Mouse (Mus musculus): ENCODE results near the gene Sppl2b.

The Sppl2b gene

GRCm38 (mm10) chr10:80843931-80844547 is 11.0 kb upstream of the Sppl2b start, which contains the start of gene Lingo3:
Lingo3 (minus strand) TSS chr10:80844039.
- intact Hi-C loops (cut with DNase I): no loop called here

GRCm38 (mm10) chr10:80845055-80845693 is 9.9 kb upstream of the Sppl2b start:
- intact Hi-C loops (cut with DNase I): no loop called here

- intact Hi-C loops (cut with DNase I): no loop called here
Measured at GRCm38 (mm10) chr10:80845732-80846131, 9.3 kb upstream of the Sppl2b start.

- intact Hi-C loops (cut with DNase I): no loop called here
Measured at GRCm38 (mm10) chr10:80848571-80848970, 6.5 kb upstream of the Sppl2b start.

- intact Hi-C loops (cut with DNase I): no loop called here
Measured at GRCm38 (mm10) chr10:80855749-80856073, 636 bp downstream of the Sppl2b start.

GRCm38 (mm10) chr10:80856267-80856666 is 1.2 kb downstream of the Sppl2b start:
- intact Hi-C loops (cut with DNase I): no loop called here

GRCm38 (mm10) chr10:80856908-80857307 is 1.8 kb downstream of the Sppl2b start:
- intact Hi-C loops (cut with DNase I): no loop called here

- intact Hi-C loops (cut with DNase I): no loop called here
Measured at GRCm38 (mm10) chr10:80857386-80857785, 2.3 kb downstream of the Sppl2b start.

- intact Hi-C loops (cut with DNase I): no loop called here
Measured at GRCm38 (mm10) chr10:80857848-80858247, 2.8 kb downstream of the Sppl2b start.

GRCm38 (mm10) chr10:80858350-80858935 is 3.4 kb downstream of the Sppl2b start:
- intact Hi-C loops (cut with DNase I): no loop called here

GRCm38 (mm10) chr10:80862305-80862704 is 7.2 kb downstream of the Sppl2b start:
- intact Hi-C loops (cut with DNase I): no loop called here

GRCm38 (mm10) chr10:80864446-80864845 is 9.4 kb downstream of the Sppl2b start:
- intact Hi-C loops (cut with DNase I): no loop called here

- intact Hi-C loops (cut with DNase I): no loop called here
Measured at GRCm38 (mm10) chr10:80870993-80871392, 15.9 kb downstream of the Sppl2b start.

GRCm38 (mm10) chr10:80871581-80871980 is 16.5 kb downstream of the Sppl2b start, which contains the start of gene Tmprss9:
Tmprss9 (plus strand) TSS chr10:80871848.
- intact Hi-C loops (cut with DNase I): no loop called here

GRCm38 (mm10) chr10:80874035-80874434 is 19.0 kb downstream of the Sppl2b start:
- intact Hi-C loops (cut with DNase I): no loop called here

- intact Hi-C loops (cut with DNase I): no loop called here
Measured at GRCm38 (mm10) chr10:80876028-80876427, 21.0 kb downstream of the Sppl2b start.

- intact Hi-C loops (cut with DNase I): no loop called here
Measured at GRCm38 (mm10) chr10:80876594-80876993, 21.5 kb downstream of the Sppl2b start.

- intact Hi-C loops (cut with DNase I): loop anchor here (2.0 kb wide), 1 partner anchor 57 kb away; no protein-coding TSS in a partner anchor
Measured at GRCm38 (mm10) chr10:80880131-80880641, 25.1 kb downstream of the Sppl2b start.

- intact Hi-C loops (cut with DNase I): loop anchor here (2.0 kb wide), 1 partner anchor 58 kb away; no protein-coding TSS in a partner anchor
Measured at GRCm38 (mm10) chr10:80880901-80881300, 25.8 kb downstream of the Sppl2b start.

GRCm38 (mm10) chr10:80881301-80881700 is 26.2 kb downstream of the Sppl2b start:
- intact Hi-C loops (cut with DNase I): loop anchor here (2.0 kb wide), 1 partner anchor 58 kb away; no protein-coding TSS in a partner anchor

- intact Hi-C loops (cut with DNase I): no loop called here
Measured at GRCm38 (mm10) chr10:80887181-80887580, 32.1 kb downstream of the Sppl2b start.

GRCm38 (mm10) chr10:80895100-80895499 is 40.0 kb downstream of the Sppl2b start:
- intact Hi-C loops (cut with DNase I): no loop called here

All from adrenal gland (tissue).